Mouse (Mus musculus): Measurements from ENCODE around the gene Cryzl2.

GRCm38 (mm10) chr1:157434404-157434803, 24.0 kb upstream of the Cryzl2 start:
- TF ChIP-seq POLR2A (IDR thresholded peaks at IDR 0.05; ENCODE audit: borderline replicate concordance, extremely low read depth, insufficient read depth, insufficient read length, poor library complexity, severe bottlenecking) (no peak), CTCF (IDR thresholded peaks at IDR 0.05; ENCODE audit: borderline replicate concordance, extremely low read depth, insufficient read depth, insufficient read length) (no peak)
